Mouse (Mus musculus) induced T-regulatory cell, adult 2 months (primary cell): ENCODE data around the gene Megf6.

Experiments
- DNase-seq: peaks from one replicate; pipeline ENCODE4 v3.0.0-alpha.2; 2012; ENCODE audit warnings: low read depth

Megf6 gene

DNA sequence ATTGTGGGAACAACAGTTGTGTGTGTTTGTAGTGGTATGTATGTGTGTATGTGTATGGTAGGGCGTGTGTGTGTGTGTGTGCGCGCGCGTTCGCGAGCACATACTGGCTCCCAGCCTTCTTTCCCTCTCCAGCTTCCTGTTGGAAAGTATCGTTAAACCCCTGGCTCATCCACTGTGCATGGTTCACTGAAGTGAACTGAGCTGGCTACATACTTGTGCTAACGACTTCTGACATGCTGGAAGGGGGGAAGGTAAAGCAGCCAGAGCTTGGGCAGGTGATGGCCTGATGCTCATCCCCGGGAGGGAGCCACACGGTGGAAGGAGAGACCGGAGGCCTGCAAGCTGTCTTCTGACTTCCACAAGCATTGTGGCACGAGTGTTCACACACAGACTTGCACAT, 40.9 kb downstream of the Megf6 start:
- DNase-seq = no peak

DNA sequence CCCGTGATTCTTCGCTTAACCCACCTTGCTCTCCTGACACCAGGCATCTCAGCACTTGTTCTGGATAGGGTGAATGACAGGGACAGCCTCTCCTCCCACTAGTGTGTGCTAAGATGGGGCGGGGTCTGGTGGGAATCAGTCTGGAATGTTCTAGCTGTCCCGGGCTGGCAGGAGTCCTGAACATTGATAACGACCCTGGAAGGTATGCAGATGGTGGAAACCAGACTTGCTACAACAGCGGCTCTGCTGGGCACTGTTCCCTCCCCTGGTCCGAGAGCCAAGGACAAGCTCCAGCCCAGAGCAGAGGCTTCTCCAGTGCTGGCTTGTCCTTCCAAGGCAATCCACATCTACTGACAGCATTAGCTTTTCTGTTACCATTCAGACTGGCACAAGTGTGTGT, 43.1 kb downstream of the Megf6 start:
- DNase-seq = no peak

DNA sequence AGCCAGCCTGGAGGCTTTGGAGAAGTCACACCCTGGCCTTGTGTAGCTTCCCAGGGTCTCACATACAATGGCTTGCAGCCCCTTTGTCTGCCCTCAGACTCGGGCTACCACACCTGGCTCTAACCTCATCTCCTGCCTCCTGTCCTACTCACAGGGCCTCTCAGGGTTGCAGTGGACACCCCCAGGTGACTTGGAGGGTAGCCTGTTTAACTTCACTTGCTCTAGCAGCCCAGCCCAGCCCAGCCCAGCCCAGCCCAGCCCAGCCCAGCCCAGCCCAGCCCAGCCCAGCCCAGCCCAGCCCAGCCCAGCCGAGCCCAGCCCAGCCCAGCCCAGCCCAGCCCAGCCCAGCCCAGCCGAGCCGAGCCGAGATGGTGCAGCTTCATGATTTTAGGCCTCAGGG, 43.5 kb downstream of the Megf6 start:
- no peak for DNase-seq

DNA sequence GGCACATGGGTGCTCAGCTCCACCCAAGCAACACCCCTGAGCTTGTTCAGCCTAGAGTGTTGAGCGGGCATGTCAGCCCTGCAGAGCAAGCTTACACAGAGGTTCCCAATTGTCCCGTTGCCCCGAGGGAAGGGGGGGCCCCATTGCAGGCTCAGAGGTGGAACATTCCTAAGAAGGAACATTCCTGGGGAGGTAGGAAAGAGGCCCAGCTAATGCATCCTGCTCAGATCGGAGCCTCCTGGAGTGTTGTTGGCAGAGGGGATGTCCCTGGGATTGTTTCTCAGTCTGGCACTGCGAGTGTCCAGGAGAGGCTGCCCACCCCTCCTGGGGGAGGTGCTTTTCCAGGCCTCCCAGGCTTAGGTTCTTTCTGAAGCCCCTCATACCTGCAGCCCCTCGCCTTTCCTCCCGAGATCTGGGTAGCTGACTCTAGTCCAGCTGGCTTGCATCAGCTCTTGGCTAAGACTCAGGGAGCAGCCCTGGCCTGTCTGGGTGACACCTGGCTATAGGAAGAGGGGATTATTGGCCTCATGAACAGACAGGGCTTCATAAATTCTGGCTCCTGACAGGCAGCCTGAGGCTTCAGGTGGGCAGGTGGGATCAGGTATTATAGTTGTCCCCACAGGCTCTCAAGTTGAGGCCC, 47.3 kb downstream of the Megf6 start:
- no peak for DNase-seq

DNA sequence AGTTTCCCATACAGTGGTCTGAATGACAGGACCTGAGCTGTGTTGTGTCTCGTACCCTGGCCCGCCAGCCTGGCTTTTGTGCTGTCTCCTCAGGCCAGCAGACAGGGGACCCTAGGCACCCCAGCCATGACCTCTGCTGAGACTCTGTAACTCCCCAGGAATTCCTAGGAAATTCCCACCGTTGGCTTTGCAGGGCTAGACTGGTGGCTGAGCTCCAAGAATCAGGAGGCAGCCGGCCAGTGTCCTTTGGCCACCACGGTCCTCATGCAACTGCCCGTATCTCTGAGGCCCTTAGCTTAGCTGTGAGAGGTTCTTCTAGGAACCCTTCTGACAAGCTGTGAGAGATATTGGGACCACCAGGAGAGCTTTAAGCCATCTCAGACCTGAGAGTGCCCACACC, 52.2 kb downstream of the Megf6 start:
- no peak for DNase-seq

DNA sequence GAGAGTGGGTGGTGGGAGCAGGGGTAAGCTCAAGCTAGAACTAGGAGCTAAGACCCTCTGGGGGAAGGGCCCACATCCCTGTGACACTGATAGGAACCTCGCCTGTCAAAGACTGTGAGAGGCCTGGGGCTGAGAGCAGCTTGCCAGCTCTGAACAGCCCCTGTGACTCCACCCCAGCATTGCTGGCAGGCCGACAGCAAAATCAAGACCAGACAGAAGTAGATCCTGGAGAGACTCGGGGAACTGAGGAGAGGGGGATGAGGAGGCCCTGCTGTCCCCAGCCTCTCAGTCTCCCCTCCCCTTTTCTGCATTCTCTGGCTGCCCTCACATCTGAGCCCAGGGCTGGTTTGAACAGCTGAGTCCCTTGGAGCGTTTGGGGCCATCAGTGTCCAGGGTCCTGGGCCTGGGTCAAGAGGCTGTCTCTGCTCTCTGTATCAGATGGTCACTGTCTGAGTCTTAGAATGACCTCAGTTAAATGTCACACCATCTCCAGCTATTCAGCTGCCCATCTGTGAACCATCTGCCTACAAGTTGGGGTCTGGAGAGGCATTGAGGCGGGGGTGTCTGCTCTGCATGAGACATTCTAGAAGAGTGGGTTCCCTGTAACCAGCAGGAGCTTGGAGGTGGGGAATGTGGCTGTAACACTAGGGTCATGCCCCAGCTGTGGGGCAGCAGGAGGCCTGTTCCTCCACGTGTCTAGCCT, 53.9 kb downstream of the Megf6 start:
- DNase-seq = no peak

DNA sequence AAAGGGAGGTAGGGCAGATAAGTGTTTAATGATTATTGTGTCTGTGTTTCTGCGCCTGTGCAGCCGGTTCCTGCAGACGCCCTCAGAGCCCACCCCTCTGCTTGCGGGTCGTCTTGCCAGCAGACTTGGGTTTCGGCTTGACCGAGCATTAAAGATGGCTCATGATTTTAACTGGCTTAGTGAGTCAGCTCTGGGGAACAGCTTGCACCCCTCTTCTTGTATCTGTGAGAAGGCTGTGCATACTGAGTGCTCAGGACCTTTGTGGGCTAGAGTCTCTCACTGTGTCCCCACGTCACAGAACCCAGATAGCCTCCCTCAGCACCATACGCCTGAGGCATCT, 54.4 kb downstream of the Megf6 start:
- no peak for DNase-seq

DNA sequence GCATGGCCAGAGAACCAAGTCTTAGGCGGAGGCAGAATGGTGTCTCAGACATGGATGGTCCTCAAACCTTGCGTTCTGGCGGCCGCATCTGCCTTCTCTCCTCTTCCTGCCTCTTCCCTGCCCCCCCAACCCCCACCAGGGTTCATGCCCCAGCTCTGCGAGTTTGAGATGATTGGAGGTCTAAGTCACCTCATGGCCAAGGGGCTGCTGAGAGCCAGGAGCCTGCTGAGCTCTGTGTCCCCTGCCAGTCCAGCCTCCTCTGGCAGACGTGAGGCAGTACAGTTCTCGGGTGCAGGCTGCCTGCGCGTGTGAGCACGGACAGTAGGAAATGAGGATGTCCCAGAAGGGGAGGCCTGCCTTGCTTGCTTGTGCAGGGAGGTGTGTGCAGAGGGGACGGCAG, 56.1 kb downstream of the Megf6 start:
- no peak for DNase-seq

DNA sequence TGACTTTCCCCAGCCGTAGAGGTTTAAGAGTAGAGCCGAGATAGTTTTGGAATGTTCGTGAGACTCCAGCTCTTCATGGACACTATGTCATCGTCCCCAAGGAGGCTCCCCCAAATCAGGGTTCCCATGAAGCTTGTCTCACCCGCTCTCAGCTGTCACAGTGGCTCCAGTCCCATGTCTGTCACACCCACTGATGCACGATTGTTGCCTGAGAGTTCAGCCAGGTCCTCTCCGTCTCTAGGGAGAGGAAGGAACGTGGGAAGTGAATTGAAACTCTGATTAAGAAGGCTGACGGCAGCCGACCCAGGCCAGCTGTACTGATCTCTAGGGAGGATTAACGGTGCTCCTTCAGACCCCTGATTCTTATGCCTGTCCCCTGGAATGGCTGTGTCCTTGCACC, 57.8 kb downstream of the Megf6 start:
- DNase-seq = no peak

DNA sequence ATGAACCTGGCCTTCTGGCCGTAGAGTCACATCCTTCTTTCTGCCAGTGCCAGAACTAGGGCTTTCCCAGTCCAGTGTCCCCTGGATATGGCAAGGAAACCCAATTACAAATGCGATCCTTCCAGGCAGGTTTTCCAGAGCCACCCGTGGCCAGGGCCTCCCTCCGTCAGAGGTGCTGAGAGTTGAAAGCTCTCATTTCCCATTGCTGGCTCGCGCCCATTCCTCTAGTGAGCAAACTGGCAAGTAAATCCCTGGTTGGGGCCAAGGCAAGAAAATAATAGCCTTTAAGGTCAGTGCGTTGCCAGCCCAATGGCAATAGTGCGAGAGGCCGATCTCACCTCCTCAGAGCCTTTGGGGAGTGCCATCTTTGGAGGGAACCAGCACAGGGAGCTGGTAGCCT, 59.0 kb downstream of the Megf6 start:
- DNase-seq = no peak

DNA sequence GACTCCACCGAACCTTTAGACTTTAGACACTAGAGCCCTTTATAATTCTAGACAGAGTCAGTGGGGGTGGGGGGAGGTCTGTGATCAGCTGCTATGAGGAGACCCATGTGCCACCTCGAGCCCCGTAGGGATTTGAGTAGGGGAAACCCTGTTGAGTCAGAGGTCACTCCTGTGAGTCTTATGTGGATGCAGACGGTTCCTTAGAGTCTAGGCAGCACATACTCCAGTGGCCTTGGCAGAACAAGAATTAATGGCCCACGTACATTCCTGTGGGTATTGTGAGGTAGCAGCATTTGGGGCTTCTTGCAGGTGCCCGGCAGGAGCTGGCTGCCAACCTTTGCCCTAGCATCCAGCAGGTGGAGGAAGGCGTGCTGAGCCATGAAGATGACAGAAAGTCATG, 60.9 kb downstream of the Megf6 start:
- no peak for DNase-seq

DNA sequence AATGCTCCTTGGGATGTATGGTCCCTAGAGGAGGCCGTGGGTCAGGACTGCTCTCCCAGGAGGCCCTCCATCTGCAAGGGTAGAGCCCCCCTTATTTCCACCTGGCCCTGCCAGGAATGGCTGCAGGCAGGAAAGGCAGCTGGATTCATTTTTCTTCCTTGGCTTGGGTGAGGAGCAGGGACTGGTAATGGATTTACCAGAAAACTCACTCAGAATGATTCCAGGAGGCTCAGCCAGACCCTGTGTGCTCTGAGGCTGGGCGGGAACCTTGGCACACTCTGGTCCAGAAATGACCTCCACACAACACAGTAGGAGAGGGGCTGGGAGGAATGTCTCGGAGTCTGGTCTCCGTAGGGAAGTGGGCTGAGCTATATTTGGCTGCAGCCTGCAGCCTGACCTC, 61.8 kb downstream of the Megf6 start:
- no peak for DNase-seq

DNA sequence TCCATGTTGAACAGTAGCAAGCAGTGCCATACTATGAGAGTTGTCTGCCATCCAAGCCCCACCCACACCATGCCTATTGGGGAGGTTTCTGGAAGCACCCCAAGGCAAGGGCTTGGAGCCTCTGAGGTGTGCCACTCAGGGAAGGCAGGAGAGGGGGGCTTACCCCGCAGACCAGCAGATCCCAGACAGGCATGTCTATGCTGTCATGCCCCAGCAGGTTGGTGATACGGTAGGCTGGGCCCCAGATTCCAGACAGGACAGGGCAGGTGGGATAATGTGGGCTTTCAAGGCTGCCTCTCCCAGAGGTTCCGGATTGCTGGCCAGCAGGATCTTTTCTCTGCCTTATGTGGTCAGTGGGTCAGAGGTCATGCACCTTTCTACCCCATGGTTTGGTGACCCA, 65.5 kb downstream of the Megf6 start:
- DNase-seq = no peak

DNA sequence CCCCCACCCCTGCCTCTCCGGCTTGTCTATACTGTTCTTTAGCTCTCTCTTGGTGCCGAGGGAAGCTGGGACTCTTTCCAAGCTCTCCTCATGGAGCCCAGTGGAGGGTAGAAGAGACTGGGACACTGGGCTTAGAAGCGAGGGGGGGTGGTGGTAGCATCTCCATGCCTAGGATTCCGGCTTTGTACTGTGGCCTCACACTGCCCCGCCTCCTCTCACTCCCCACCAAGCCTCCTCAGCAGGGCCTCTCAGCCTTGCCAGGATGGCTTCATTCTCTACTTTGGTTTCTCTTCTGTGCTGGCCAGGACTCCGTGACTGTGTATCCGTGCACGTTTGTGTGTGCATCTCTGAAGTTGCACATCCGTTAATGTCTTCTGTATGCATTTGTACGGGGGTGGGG, 66.4 kb downstream of the Megf6 start:
- DNase-seq = no peak

DNA sequence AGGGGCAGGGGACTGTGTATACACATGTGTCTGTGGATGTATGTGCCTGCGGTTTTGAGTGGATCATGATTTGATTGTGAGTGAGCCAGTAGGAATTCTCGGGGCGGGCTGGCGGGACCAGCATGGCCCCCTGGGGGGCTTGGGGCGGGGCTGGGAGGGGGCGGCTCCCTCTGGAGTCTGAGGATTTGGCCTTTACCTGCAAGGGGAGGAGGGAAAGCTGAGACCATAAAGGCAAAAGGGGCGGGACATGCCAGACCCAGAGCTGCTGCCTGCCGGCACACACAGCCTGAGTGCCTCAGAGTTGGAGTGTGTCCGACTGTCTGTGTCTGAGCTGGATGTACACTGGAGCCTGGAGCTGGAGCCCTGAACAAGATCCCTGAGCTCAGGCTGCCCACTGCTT, 66.8 kb downstream of the Megf6 start:
- no peak for DNase-seq

DNA sequence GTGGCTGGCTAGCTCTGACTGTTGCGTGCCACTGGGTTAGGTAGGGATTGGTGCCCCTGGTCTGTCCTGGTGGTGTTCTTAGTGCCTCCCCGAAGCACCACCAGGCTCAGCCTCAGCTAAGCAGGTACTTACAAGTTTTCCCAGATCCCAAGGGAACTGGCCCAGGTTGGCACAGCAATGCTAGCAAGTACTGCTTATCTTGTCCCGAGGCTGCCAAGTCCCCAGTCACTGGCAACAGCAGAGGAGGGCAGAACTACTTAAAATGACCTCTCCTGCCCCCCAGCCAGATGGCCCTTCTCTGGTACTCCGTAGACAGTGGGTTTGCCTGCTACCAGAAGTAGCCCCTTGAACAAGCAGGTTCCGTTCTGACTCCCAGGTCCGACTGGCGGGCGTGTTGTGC, 68.7 kb downstream of the Megf6 start:
- DNase-seq = no peak

DNA sequence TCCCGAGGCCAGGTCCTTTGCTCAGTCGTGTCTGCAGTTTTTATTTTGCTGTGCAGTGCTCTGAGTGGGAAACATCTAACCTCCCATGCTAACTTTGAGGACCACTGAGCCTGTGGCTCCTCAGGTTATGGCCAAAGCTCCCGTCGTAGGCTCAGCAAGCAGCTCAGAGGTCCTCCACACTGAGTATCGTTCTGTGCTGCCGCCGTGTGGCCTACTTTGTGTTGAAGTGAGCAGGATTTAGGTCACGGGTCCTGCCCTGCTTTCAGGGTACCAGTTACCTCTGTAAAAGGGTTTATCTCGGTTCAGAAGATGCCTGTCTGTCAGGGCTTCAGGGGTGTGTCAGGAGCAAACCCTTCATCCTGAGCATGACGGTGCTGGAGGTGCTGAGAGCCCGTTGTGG, 70.1 kb downstream of the Megf6 start:
- no peak for DNase-seq

DNA sequence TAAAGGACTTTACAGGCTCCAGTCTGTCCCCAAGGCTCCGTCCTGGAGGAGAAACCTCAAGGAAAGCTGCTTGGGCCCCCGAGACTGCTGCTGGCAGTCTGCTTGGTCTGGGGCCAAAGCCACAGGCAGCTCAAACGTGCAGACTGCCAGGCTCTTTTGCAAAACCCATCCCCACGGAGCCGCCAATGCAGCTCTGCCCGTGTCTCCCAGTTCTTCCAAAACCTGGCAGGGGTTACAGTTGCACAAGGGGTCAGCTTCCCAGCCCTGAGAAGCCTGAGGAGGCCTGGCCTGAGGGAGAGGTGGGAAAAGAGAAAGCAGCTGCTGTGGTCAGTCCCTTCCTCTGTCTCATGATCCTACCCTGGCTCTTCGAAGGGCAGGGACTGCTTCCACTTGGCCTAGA, 74.8 kb downstream of the Megf6 start:
- no peak for DNase-seq

DNA sequence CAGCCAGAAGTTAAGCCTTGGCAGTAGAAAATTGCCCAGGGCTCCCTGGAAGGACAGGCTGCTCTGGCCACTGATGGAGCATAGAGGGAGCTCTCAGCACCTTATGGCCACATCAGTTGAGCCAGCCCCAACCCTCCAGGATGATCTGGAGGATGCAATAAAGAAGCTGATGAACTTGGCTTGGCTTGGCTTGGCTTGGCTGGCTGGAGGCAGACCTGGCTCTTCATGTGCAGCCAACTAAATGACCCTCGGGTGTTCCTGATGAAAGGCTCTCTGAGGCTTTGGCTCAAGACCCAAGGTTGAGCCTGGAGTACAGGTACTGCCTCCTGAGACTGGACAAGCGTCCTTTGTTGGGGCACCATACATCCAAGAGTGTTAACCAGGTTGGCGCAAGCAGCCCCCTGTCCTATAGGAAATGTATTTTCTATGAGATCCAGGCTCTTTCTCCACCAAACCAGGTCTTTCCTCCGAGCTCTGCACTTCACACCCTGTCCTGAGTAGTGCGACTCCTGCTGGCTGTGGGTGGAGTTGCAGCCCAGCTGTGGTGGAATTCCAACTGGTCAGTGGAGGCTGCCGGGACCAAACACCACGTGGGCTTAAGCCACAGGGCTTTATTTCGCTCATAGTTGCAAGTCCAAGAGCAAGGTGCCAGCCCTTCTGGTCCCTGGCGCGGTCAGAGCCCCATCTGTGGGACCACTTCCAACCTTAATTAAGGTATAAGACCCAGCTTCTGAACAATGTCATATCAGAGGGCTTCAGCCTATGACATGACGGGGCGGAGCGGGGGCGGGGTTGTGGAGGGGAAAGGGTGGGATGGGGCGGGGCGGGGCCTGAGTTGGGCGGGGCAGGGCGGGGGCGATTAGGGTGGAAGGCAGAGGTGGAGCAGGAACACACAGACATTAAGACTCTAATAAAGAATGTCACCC, 75.8 kb downstream of the Megf6 start:
- peak; percentile 62 for DNase-seq

DNA sequence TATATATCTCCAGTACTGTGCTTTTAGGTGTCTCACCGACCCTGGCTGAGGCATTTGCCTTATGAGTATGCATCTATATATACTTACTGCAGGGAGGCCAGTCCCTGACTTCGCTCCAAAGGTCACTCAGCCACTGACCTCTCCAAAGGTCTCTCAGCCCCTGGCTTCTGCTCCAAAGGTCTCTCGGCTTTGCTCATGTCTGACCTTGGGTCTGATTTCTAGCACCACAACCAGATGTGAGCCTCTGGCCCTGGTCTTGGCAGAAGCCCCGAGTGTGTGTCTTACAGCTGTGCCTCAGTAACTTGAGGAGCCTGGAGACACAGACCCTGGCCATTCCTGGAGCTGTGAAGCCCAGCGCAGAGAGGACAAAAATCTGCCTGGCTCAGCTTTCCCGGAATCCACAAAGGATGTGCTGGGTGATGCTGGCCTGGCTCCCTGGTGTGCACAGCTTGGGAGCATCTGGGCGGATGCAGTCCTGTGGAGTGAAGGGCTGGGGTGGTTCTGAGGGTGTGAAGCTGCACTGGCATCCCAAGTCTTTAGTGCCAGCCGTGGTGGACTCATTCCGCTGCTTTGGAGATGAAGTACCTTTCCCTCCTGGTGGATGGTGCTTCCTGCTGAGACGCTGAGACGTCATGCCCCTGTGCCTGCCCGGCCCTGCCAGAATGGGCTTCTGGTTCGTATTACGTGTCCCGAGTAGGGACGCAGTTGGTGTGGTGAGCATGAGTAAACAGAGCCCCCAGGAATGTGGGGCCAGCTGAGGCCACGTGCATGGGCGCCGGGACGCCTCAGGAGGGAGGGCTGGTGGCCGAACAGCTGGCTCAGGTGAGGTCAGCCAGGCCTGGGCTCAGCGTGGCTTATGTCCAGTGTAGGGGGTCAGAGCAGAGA, 76.9 kb downstream of the Megf6 start:
- DNase-seq = no peak

DNA sequence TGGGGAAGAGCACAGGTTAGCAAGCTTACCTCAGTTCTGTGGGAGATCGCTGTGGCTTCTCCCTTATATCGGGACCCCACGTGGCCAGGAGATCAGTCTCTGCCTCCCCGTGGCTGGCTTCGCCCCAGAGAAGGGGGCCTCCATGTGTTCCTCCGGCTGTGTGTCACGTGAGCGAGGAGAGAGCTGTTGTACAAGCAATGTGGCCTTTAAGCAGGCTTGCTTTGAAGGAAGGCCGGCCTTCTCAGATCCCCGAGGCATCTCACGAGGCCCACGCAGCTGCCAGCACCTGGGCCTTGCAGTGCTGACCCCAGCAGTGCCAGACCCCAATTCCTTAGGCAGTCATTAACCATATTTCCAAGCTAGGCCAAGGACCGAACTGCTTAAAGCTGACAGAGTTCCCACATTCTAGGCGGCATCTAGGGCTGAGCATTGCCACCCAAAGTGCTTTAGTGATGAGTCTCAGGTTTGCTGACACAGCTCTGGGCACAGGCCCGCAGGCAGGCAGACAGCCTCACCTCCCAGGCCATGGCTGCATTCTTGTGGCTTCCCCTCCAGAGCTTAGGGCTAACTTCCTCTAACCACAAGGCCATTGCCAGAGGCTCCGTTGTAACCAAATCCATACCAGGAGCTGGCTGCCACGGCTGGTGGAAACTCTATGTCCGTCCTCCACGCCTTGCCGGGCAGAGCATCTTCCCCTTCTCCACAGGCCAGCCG, 77.7 kb downstream of the Megf6 start:
- DNase-seq = no peak

DNA sequence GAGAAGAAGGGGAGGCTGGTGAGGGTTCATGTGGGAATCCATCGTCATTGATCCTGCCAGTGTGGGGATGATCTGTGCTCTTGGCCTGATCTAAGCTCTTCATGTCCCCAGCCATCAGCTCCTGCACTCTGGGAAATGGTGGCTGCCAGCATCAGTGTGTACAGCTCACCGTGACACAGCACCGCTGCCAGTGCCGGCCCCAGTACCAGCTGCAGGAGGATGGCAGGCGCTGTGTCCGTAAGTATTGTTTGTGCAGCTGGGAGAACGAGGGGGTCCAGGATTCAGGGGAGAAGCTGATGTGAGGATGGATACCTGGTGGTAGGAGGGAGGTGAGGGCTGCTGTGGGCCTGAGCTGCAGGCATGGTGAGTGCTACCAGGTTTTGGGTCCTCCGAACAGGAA, 78.8 kb downstream of the Megf6 start:
- no peak for DNase-seq
